Mouse (Mus musculus) embryonic facial prominence, embryonic 14.5 days (tissue): ENCODE data around the gene Klhdc2. TPM values are rescaled to one million over a fixed set of nuclear protein-coding genes. Genes with fewer than 3 reads are reported as not detected.

ENCODE experiments used
- ATAC-seq: fragments of 200-750 bp; cut with Nextera tagmentation; 2 replicates; pipeline ENCODE4 v1.8.0; 2017; ENCODE audit warnings: low read depth, moderate number of reproducible peaks, moderate TSS enrichment
- DNase-seq: peaks from one replicate; pipeline ENCODE4 v3.0.0-alpha.2; 2015; ENCODE audit warnings: low spot score
- H3K27ac ChIP-seq: fragments of 300-500 bp; sonication (generic); replicated peaks from 2 replicates; pipeline ENCODE4 v1.5.1; 2014; ENCODE audit warnings: low read depth, mild to moderate bottlenecking, low read length, moderate library complexity
- H3K27me3 ChIP-seq: fragments of 300-500 bp; sonication (generic); replicated peaks from 2 replicates; pipeline ENCODE4 v1.6.1; 2014; ENCODE audit warnings: low read length; ENCODE audit not compliant: control insufficient read depth, insufficient read depth
- H3K36me3 ChIP-seq: fragments of 300-500 bp; sonication (generic); 2 replicates; pipeline ENCODE4 v1.6.1; 2014; ENCODE audit warnings: low read length, mixed read lengths; ENCODE audit not compliant: control insufficient read depth, insufficient read depth
- H3K4me1 ChIP-seq: fragments of 300-500 bp; sonication (generic); 2 replicates; pipeline ENCODE4 v1.6.1; 2014; ENCODE audit warnings: antibody characterized with exemption, low read length; ENCODE audit not compliant: control insufficient read depth, insufficient read depth
- H3K4me2 ChIP-seq: fragments of 300-500 bp; sonication (generic); 2 replicates; pipeline ENCODE4 v1.6.1; 2014; ENCODE audit warnings: low read depth, mild to moderate bottlenecking, low read length, moderate library complexity, mixed read lengths
- H3K4me3 ChIP-seq: fragments of 300-500 bp; sonication (generic); 2 replicates; pipeline ENCODE4 v1.5.1; 2014; ENCODE audit warnings: low read depth, mild to moderate bottlenecking, low read length
- H3K9ac ChIP-seq: fragments of 300-500 bp; sonication (generic); 2 replicates; pipeline ENCODE4 v1.6.1; 2014; ENCODE audit warnings: low read depth, mild to moderate bottlenecking, low read length, moderate library complexity, mixed read lengths
- H3K9me3 ChIP-seq: fragments of 300-500 bp; sonication (generic); 2 replicates; pipeline ENCODE4 v1.6.1; 2016; ENCODE audit warnings: low read length; ENCODE audit not compliant: control insufficient read depth
- WGBS: fragments of 180-500 bp; shearing (Covaris S2); extraction: QIAGEN DNeasy Blood & Tissue Kit; methylation state at CpG from one replicate; pipeline ENCODE4 v1.1.7; 2014; 5-methylcytosine and 5-hydroxymethylcytosine counted together
- polyA plus RNA-seq: library from polyadenylated mRNA; unstranded; fragments of >200 nt; fragmentation: Nextera tagmentation; extraction: Ambion mirVana; gene quantifications from 2 replicates; pipeline ENCODE4 v1.2.1, GENCODE M21; 2014

Gene Klhdc2
- 124 and 133 TPM in 2 replicates for polyA plus RNA-seq

DNA sequence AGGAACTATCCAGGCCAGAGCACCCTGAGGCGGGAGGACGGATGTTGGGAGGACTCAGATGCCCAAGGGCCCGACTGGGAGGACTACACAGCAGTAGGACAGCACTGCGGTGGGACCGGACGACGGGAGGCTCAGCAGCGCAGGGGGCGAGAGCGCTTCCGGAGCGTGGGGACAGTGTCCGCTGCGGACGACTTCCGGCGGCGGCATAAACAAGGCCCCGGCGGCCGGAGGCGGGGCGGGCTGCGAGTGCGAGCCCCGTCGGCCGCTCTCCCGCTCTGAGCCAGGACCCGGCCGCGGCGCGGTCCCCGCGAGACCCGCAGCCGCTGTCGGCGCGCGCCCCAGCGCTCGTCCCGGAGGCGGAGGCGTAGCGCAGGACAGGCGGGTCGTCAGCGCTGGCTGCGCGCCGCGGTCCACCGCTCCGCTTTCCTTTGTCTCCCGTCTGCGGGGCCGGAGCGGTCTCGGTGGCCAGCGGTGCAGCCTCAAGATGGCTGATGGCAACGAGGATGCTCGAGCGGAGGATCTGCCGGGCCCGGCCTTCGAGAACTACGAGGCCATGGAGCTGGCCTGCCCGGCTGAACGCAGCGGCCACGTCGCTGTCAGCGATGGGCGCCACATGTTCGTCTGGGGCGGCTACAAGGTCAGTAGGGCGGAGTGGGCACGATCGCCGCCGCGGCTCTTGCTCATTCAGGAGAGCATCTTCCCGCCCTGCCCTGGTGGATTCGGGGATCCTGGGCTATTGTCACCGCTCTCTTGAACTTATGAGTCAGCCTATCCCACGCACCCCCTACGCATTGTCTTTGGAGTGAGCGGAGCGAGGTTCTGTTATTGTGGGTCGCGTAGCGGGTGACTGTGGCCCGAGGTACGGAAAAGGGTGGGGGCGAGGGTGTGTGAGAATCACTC is at the start of gene Klhdc2:
Gene Klhdc2, plus strand, starts transcription at position 171 of the 900 bp plus-strand sequence.
- H3K4me2 ChIP-seq: peak within 1 kb of the TSS; percentile 60
- peak; percentile 96 for ATAC-seq
- under 1% methylated on average over 33 of the region's 98 CpGs for WGBS
- no peaks in the 10 kb centered on the region for H3K9me3 ChIP-seq
- DNase-seq: peak; percentile 95
- H3K4me1 ChIP-seq: peaks cover 20% of the 10 kb centered on the region
- H3K4me3 ChIP-seq: peak within 1 kb of the TSS; percentile 97
- peak within 1 kb of the TSS; percentile 98 for H3K9ac ChIP-seq
- H3K36me3 ChIP-seq: peaks cover 21% of the 10 kb centered on the region
- no peaks in the 10 kb centered on the region for H3K27me3 ChIP-seq
- peak within 1 kb of the TSS; percentile 94 for H3K27ac ChIP-seq

DNA sequence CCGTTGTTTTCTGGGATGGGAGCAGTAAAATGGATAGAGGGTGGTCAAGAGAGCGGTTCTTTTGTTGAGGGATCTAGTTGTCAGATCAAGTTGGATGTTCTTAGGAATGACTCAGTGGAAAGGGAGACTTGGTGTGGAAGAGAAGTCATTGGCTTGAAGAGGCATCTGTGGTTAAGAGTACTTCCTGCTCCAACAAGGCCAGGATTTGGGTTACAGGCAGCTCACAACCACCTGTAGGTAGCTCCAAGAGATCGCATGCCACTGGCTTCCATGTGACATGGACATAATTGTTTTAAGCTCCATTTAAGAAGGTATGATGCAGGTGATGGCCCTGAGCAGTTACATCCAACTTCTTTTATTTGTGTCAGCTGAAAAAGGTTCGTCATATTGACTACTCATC is 46.7 kb upstream of the Klhdc2 start:
- no peak for ATAC-seq
- 85% methylated on average over 4 of the region's 4 CpGs for WGBS

DNA sequence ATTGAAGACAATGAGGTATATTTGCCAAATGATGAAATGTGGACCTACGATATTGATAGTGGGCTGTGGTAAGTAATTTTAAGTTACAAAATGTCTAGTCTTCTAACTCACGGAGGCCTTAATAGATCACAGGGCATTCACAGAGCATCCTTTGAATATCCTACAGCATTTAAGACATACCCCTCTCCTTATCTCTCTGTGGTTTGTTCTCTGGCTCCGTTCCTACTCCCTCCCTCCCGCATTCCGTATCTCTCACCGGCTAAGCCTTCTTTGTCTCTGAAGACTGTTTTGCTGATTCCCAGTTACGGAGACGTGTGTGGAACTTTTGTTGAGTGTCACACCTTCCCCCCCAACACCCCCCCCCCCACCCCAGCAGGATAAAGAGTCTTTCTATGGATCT is 45.7 kb upstream of the Klhdc2 start:
- no peaks in the 10 kb centered on the region for H3K27me3 ChIP-seq
- no peak overlapping the region for H3K4me2 ChIP-seq
- no peak overlapping the region for H3K4me3 ChIP-seq
- DNase-seq (no peak), ATAC-seq (no peak)
- no peak overlapping the region for H3K9ac ChIP-seq
- no peak overlapping the region for H3K27ac ChIP-seq
- no peaks in the 10 kb centered on the region for H3K36me3 ChIP-seq
- H3K4me1 ChIP-seq: no peaks in the 10 kb centered on the region
- 76% methylated on average over 8 of the region's 8 CpGs for WGBS
- no peaks in the 10 kb centered on the region for H3K9me3 ChIP-seq

More for the DNA sequence above, 46.7 kb upstream of the Klhdc2 start:
- no peak overlapping the region for H3K27ac ChIP-seq
- no peaks in the 10 kb centered on the region for H3K9me3 ChIP-seq
- H3K4me3 ChIP-seq: no peak overlapping the region
- no peaks in the 10 kb centered on the region for H3K36me3 ChIP-seq
- H3K9ac ChIP-seq: no peak overlapping the region
- no peak overlapping the region for H3K4me2 ChIP-seq
- DNase-seq: no peak
- no peaks in the 10 kb centered on the region for H3K27me3 ChIP-seq
- no peaks in the 10 kb centered on the region for H3K4me1 ChIP-seq

DNA sequence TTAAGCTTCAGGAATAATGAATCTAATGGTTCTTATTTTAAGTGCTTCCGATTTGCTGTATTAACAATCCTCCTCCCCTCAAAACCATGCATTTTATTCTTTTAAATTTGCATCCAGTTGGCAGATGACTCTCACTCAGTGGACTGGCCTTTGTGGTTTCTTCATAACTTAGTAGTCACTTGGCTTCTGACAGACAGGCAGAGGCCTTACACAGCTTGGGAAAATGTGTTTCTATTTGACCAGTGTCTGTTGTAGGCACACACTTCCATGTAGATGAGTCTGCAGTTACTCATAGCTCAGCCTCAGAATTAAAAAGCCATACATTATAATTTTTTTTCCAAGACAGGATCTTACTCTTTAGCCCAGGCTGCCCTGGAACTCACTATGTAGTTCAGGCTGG is 42.7 kb upstream of the Klhdc2 start:
- Histone ChIP-seq H3K27me3 (no peaks in the 10 kb centered on the region), H3K4me3 (no peak overlapping the region), H3K4me2 (no peak overlapping the region), H3K4me1 (no peaks in the 10 kb centered on the region), H3K9ac (no peak overlapping the region), H3K27ac (no peak overlapping the region), H3K9me3 (no peaks in the 10 kb centered on the region), H3K36me3 (no peaks in the 10 kb centered on the region)
- no peak for ATAC-seq
- no peak for DNase-seq
- 84% methylated on average over 1 of the region's 1 CpGs for WGBS

DNA sequence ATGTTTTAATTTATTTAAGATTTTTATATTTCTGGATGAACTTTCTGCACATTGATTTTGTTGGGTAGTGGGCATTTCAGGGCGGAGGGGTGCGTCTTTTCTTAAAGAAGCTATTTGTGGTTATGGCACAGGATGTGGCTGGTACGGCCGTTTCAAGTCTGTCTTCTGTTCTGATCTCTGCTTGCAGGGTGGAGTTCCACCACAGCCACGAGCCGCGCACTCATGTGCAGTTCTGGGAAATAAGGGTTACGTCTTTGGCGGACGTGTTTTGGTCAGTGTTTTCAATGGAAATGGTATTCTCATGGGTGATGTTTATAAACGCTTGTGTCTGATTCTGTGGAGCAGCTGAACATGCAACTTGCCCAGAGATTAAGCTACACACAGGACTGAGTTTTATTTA is 38.6 kb upstream of the Klhdc2 start:
- Histone ChIP-seq H3K4me1 (no peaks in the 10 kb centered on the region), H3K9me3 (no peaks in the 10 kb centered on the region), H3K4me2 (no peak overlapping the region), H3K4me3 (no peak overlapping the region), H3K27me3 (no peaks in the 10 kb centered on the region), H3K27ac (no peak overlapping the region), H3K9ac (no peak overlapping the region), H3K36me3 (no peaks in the 10 kb centered on the region)
- DNase-seq (peak; percentile 16), ATAC-seq (no peak)
- 77% methylated on average over 11 of the region's 11 CpGs for WGBS

DNA sequence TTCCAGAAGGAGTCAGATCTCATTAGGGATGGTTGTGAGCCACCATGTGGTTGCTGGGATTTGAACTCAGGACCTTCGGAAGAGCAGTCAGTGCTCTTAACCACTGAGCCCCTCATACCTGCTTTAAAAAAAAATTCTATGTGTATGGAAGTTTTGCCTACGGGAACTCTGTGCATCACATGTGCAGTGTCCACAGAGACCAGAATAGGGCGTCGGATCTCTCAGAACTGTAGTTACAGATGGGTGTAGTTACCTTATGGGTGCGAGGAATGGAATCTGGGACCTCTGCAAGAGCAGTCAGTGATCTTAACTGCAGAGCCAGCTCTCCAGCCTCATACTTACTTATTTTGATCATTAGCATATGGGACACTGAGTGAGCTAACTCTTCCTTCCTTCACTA is 34.2 kb upstream of the Klhdc2 start:
- H3K9me3 ChIP-seq: no peaks in the 10 kb centered on the region
- ATAC-seq: no peak
- no peaks in the 10 kb centered on the region for H3K36me3 ChIP-seq
- no peak overlapping the region; the same call in 1 of the 2 replicates for H3K9ac ChIP-seq
- no peak overlapping the region for H3K4me2 ChIP-seq
- no peaks in the 10 kb centered on the region for H3K27me3 ChIP-seq
- no peak overlapping the region for H3K4me3 ChIP-seq
- WGBS: 89% methylated on average over 5 of the region's 5 CpGs
- no peak for DNase-seq
- no peaks in the 10 kb centered on the region for H3K4me1 ChIP-seq
- no peak overlapping the region for H3K27ac ChIP-seq

DNA sequence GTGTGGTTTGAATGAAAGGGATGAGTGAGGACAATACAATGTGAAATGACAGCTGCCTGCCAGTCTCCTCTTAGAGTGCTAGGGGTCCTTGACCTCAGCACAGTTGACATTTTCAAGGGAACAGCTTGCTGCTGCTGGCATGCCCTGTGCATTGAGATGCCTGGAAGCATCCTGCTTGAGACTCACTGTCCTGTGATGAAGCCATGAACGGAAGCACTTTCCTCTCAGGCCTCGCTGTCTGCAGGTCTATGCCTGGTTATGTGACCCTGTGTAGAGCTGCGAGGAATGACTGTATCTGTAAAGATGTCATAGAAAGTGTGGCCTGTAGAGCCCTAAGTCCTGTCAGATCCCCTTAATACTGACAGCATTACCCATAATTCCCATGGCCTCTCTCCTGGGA is 31.4 kb upstream of the Klhdc2 start:
- no peak overlapping the region for H3K9ac ChIP-seq
- H3K4me3 ChIP-seq: no peak overlapping the region
- H3K4me1 ChIP-seq: no peaks in the 10 kb centered on the region
- H3K36me3 ChIP-seq: no peaks in the 10 kb centered on the region
- no peak for ATAC-seq
- no peak for DNase-seq
- 79% methylated on average over 3 of the region's 3 CpGs for WGBS
- no peaks in the 10 kb centered on the region for H3K9me3 ChIP-seq
- no peak overlapping the region for H3K4me2 ChIP-seq
- H3K27ac ChIP-seq: no peak overlapping the region
- H3K27me3 ChIP-seq: no peaks in the 10 kb centered on the region

DNA sequence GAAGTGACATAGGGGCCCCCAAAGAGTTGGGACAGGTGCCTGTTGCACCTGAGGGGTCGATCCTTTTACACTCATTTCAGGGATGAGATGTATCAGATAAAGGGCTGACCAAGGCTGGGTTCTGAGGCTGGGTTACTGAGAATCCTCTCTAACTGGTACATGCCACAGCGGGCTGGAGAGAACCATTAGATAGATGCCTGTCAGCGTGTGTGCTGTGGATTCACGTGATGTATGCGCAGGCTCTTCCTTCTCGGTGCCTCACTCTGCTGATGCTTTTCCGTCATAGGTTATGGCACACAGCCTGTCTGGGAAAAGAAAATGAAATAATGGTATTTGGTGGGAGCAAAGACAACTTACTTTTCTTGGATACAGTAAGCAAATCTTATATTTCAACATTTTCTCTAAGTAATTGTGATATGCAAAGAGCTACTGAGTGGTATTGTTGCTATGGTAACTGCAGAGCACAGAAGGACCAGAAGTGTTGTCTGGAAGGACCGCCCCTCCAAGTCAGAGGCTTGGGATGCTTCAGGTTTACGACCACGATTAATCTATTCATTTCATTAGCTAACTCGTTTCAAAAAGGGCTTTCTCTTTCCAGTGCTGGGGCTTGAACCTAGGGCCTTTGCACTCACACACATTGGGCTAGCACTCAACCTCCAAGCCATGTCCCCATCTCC is 28.4 kb upstream of the Klhdc2 start:
- H3K9me3 ChIP-seq: no peaks in the 10 kb centered on the region
- no peak overlapping the region for H3K27ac ChIP-seq
- no peak for ATAC-seq
- H3K36me3 ChIP-seq: no peaks in the 10 kb centered on the region
- 78% methylated on average over 11 of the region's 11 CpGs for WGBS
- H3K9ac ChIP-seq: no peak overlapping the region
- DNase-seq: no peak
- no peaks in the 10 kb centered on the region for H3K4me1 ChIP-seq
- H3K4me2 ChIP-seq: no peak overlapping the region
- H3K4me3 ChIP-seq: no peak overlapping the region
- no peaks in the 10 kb centered on the region for H3K27me3 ChIP-seq
